Mouse (Mus musculus): ENCODE measurements around the gene Kmt2a. TPM values are rescaled to one million over a fixed set of nuclear protein-coding genes. Genes with fewer than 3 reads are reported as not detected.
A peak's percentile ranks its signal among the peaks of the same experiment; 100 is the strongest.
"Not testable (repeated sequence)": the region's sequence is repeated elsewhere in the genome, so short reads cannot be mapped to it uniquely, and the experiment has no call there.

Kmt2a gene
- polyA plus RNA-seq, 1 experiment from 2014 or later = 22.7 TPM

DNA sequence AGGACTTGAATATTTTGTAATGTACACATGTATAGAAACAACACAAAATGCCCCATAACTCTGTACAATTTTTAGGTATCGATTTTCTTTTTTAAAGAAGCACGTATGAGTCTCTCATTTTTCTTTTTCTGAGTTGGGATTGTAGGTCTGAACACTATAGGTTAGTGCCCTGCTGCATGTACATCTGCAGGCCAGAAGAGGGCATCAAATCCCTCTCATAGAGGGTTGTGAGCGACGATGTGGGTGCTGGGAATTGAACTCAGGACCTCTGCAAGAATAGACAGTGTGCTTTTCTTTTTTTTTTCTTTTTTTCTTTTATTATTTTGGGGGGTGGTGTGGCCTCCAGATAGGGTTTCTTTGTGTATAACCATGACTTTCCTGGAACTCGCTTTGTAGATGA, 109.7 kb downstream of the Kmt2a start:
- H3K9me3 ChIP-seq (replicated peaks) = 0 out of 2 replicates have a peak, but pooled peaks cover 3% of the 10 kb centered on the region
- H3K36me3 ChIP-seq (ENCODE audit: poor library complexity, severe bottlenecking) = peaks cover 16% of the 10 kb centered on the region
- no peaks in the 10 kb centered on the region for H3K27me3 ChIP-seq
- peaks cover 15% of the 10 kb centered on the region for H3K4me1 ChIP-seq
- no peak overlapping the region for H3K4me2 ChIP-seq
- 93% methylated on average over 5 of the region's 5 CpGs for WGBS
- no peak for ATAC-seq
- H3K4me3 ChIP-seq = no peak overlapping the region
- no peak overlapping the region for H3K9ac ChIP-seq
- no peak overlapping the region for H3K27ac ChIP-seq

GRCm38 (mm10) chr9:44768029-44768394, 113.1 kb downstream of the Kmt2a start:
- 43% methylated on average over 8 of the region's 9 CpGs for WGBS
- H3K9ac ChIP-seq; H3K9me3 ChIP-seq (replicated peaks); H3K27me3 ChIP-seq; H3K36me3 ChIP-seq (ENCODE audit: poor library complexity, severe bottlenecking); ATAC-seq: not testable (repeated sequence)
- H3K4me2 ChIP-seq = peak overlapping the region; percentile 91
- H3K27ac ChIP-seq = peak overlapping the region; percentile 12
- H3K4me3 ChIP-seq = peak overlapping the region; percentile 97
- peaks cover 20% of the 10 kb centered on the region for H3K4me1 ChIP-seq

DNA sequence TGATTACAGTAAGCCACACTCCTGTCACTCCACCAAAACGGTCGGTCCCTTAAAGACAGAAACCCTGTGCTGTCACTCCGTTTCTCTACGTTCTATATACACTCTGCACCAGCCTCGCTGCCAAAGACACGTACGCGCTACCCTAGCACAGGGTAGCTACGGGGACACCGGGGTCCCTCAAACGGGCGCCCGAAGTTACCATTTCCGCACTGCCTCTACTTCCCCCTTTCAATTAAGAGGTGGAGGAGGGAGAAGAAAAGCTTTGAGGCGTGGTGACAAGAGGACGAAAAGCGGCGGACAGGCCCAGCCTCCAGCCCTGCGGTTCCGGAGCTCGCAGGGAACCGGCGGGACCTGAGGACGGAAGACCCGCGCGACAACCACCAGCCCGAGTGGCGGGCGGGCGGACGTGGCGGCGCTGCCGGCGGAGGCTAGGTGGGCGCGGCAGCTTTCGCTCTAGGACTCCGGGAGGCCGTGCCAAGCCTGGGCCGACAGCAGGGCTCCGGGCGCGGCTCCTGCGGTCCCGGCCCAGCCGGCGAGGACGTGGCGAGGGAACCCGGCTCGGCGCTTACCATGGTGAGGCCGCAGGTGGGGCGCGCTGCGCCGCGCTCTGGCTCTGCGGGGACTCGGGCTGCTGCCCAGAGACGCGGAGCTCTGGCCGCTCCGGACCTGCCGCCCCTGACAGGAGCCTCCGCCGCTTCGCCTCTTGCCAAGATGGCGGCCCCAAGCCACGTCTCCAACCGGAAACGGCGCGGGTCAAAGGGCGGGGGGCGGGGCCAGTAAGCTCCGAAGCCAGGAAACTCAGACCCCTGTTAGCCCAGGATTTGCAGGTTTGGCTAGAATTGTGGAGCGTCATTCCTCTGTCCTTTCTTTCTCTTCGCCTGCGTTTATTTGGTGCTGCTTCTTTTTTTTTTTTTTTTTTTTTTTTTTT, 113.7 kb downstream of the Kmt2a start, which contains the start of the genes Arcn1 and Ift46:
Gene Arcn1, minus strand, starts transcription at position 745 of the 928 bp plus-strand sequence.
Gene Ift46, plus strand, starts transcription at position 808 of the 928 bp plus-strand sequence.
- peak; percentile 91 for ATAC-seq
- H3K36me3 ChIP-seq (ENCODE audit: poor library complexity, severe bottlenecking) = no peaks in the 10 kb centered on the region
- H3K4me3 ChIP-seq = peak within 1 kb of the TSS; percentile 97
- WGBS = 0% methylated on average over 72 of the region's 82 CpGs
- H3K4me2 ChIP-seq = peak within 1 kb of the TSS; percentile 91
- H3K27me3 ChIP-seq = no peaks in the 10 kb centered on the region
- peak within 1 kb of the TSS; percentile 94 for H3K27ac ChIP-seq
- H3K9me3 ChIP-seq (replicated peaks) = 0 out of 2 replicates have a peak, but pooled peaks cover 3% of the 10 kb centered on the region
- H3K9ac ChIP-seq = peak within 1 kb of the TSS; percentile 94
- peaks cover 20% of the 10 kb centered on the region for H3K4me1 ChIP-seq

GRCm38 (mm10) chr9:44760873-44761272, 120.2 kb downstream of the Kmt2a start:
- no peak overlapping the region for H3K4me3 ChIP-seq
- H3K4me2 ChIP-seq = no peak overlapping the region
- H3K9me3 ChIP-seq (replicated peaks) = no peaks in the 10 kb centered on the region
- peaks cover 8% of the 10 kb centered on the region for H3K4me1 ChIP-seq
- no peak for ATAC-seq
- no peaks in the 10 kb centered on the region for H3K27me3 ChIP-seq
- 86% methylated on average over 2 of the region's 2 CpGs for WGBS
- peaks cover 24% of the 10 kb centered on the region for H3K36me3 ChIP-seq (ENCODE audit: poor library complexity, severe bottlenecking)
- no peak overlapping the region for H3K9ac ChIP-seq
- no peak overlapping the region for H3K27ac ChIP-seq

Other genes starting within 250 kb of the Kmt2a start
- gene Treh, start 208.1 kb downstream of the Kmt2a start, polyA plus RNA-seq (2015; fragmentation: Nextera tagmentation; extraction: Ambion mirVana) = not detected in 2 replicates
- gene Phldb1, start 146.1 kb downstream of the Kmt2a start, polyA plus RNA-seq (2015; fragmentation: Nextera tagmentation; extraction: Ambion mirVana) = 36.4 and 40.9 TPM in 2 replicates
- 132 and 137 TPM in 2 replicates for gene Arcn1, start 113.5 kb downstream of the Kmt2a start, polyA plus RNA-seq (2015; fragmentation: Nextera tagmentation; extraction: Ambion mirVana)
- 154 and 164 TPM in 2 replicates for gene Ift46, start 113.4 kb downstream of the Kmt2a start, polyA plus RNA-seq (2015; fragmentation: Nextera tagmentation; extraction: Ambion mirVana)
- 3.9 and 4.8 TPM in 2 replicates for gene Tmem25, start 82.0 kb downstream of the Kmt2a start, polyA plus RNA-seq (2015; fragmentation: Nextera tagmentation; extraction: Ambion mirVana)
- gene Ttc36, start 78.2 kb downstream of the Kmt2a start, polyA plus RNA-seq (2015; fragmentation: Nextera tagmentation; extraction: Ambion mirVana) = 0.60 TPM in 1 of 2 replicates, not detected in the other
- 777 and 836 TPM in 2 replicates for gene Atp5l, start 39.4 kb upstream of the Kmt2a start, polyA plus RNA-seq (2015; fragmentation: Nextera tagmentation; extraction: Ambion mirVana)
- gene Ube4a, start 84.3 kb upstream of the Kmt2a start, polyA plus RNA-seq (2015; fragmentation: Nextera tagmentation; extraction: Ambion mirVana) = 31.9 and 32.0 TPM in 2 replicates
- not detected in 2 replicates for gene Cd3g, start 99.1 kb upstream of the Kmt2a start, polyA plus RNA-seq (2015; fragmentation: Nextera tagmentation; extraction: Ambion mirVana)
- gene Cd3d, start 100.5 kb upstream of the Kmt2a start, polyA plus RNA-seq (2015; fragmentation: Nextera tagmentation; extraction: Ambion mirVana) = not detected in 2 replicates
- gene Cd3e, start 128.3 kb upstream of the Kmt2a start, polyA plus RNA-seq (2015; fragmentation: Nextera tagmentation; extraction: Ambion mirVana) = not detected in 2 replicates
- gene Mpzl2, start 158.5 kb upstream of the Kmt2a start, polyA plus RNA-seq (2015; fragmentation: Nextera tagmentation; extraction: Ambion mirVana) = 0.11 TPM in 1 of 2 replicates, not detected in the other
- gene Mpzl3, start 173.9 kb upstream of the Kmt2a start, polyA plus RNA-seq (2015; fragmentation: Nextera tagmentation; extraction: Ambion mirVana) = 1.3 and 1.9 TPM in 2 replicates
- gene Jaml, start 197.9 kb upstream of the Kmt2a start, polyA plus RNA-seq (2015; fragmentation: Nextera tagmentation; extraction: Ambion mirVana) = not detected in 2 replicates
- 3.4 and 3.8 TPM in 2 replicates for gene Scn2b, start 236.5 kb upstream of the Kmt2a start, polyA plus RNA-seq (2015; fragmentation: Nextera tagmentation; extraction: Ambion mirVana)